Comparison of ENCODE assay signal across 23 mouse cellular contexts in genomic region chr9:121907356-121908070, GRCm38 (mm10). TPM values are rescaled to one million over a fixed set of nuclear protein-coding genes. Genes with fewer than 3 reads are reported as not detected.
"Had no signal": no experiment of that assay in that cellular context is flagged by ENCODE, and none has a peak within 500 bp of the region (broad histone marks: within the 10 kb centered on the region; RNA-seq: fewer than 3 reads in every experiment).

No protein-coding gene starts in this region.

- H3K36me3 ChIP-seq: limb, embryonic 12.5 days; liver, embryonic 13.5 days; lung, embryonic 15.5 days; midbrain, embryonic 15.5 days; neural tube, embryonic 12.5 days; stomach, embryonic 15.5 days had no signal

- H3K27me3 ChIP-seq: liver, embryonic 13.5 days; lung, embryonic 15.5 days; midbrain, embryonic 15.5 days; neural tube, embryonic 12.5 days; stomach, embryonic 15.5 days had no signal

- H3K9ac ChIP-seq: limb, embryonic 12.5 days; liver, embryonic 13.5 days; liver, postnatal 0 days; lung, embryonic 15.5 days; midbrain, embryonic 15.5 days; neural tube, embryonic 12.5 days; stomach, embryonic 15.5 days had no signal

- H3K4me3 ChIP-seq: limb, embryonic 12.5 days; liver, embryonic 13.5 days; lung, embryonic 15.5 days; megakaryocyte, embryonic 14.5 days; midbrain, embryonic 15.5 days; neural tube, embryonic 12.5 days; stomach, embryonic 15.5 days had no signal

- H3K4me1 ChIP-seq: limb, embryonic 12.5 days; liver, embryonic 13.5 days; lung, embryonic 15.5 days; midbrain, embryonic 15.5 days; neural tube, embryonic 12.5 days; stomach, embryonic 15.5 days had no signal

- DNase-seq: kidney, adult 11 months; kidney, postnatal 14 days; liver; liver, embryonic 13.5 days; liver, postnatal 0 days; lung, postnatal 14 days; thymus, postnatal 14 days had no signal

- H3K27ac ChIP-seq: limb, embryonic 12.5 days; liver, embryonic 13.5 days; lung, embryonic 15.5 days; macrophage; midbrain, embryonic 15.5 days; neural tube, embryonic 12.5 days; stomach, embryonic 15.5 days had no signal

- H3K9me3 ChIP-seq: limb, embryonic 12.5 days; liver, embryonic 13.5 days; lung, embryonic 15.5 days; midbrain, embryonic 15.5 days; neural tube, embryonic 12.5 days; stomach, embryonic 15.5 days had no signal

RNA-seq across cellular contexts. Expression of gene Cyp8b1, which starts 8.6 kb away (rescaled TPM):
- total RNA-seq: layer of hippocampus, adult 8-10 months; layer of hippocampus, postnatal 14 days; left cerebral cortex, adult 8-10 months; left cerebral cortex, postnatal 25 days; monocyte, adult 5-6 weeks; neutrophil, adult 5-6 weeks had no signal
- polyA plus RNA-seq: kidney, embryonic 14.5 days; limb, embryonic 12.5 days; lung, embryonic 15.5 days; macrophage; midbrain, embryonic 11.5 days; midbrain, embryonic 15.5 days; neural tube, embryonic 12.5 days; testis, adult 2 months had no signal

RNA-seq across cellular contexts. Expression of gene Ackr2, which starts 9.4 kb away (rescaled TPM):
- polyA plus RNA-seq: limb, embryonic 12.5 days; macrophage had no signal

RNA-seq across cellular contexts. Expression of gene Fam198a, which starts 43.3 kb away (rescaled TPM):
- total RNA-seq: monocyte, adult 5-6 weeks; neutrophil, adult 5-6 weeks had no signal
- polyA plus RNA-seq: macrophage had no signal
